Mouse (Mus musculus) spleen, adult 2 months (tissue): ENCODE results near the gene Zim1.

Experiments used
- CTCF ChIP-seq: fragments of 200-500 bp; IDR thresholded peaks from 2 replicates; pipeline ENCODE4 v1.5.1; 2011; ENCODE audit warnings: mild to moderate bottlenecking, inconsistent platforms; ENCODE audit not compliant: insufficient read depth, insufficient read length, insufficient replicate concordance; ENCODE audit errors: extremely low read depth
- POLR2A ChIP-seq: fragments of 200-500 bp; IDR thresholded peaks from 2 replicates; pipeline ENCODE4 v1.6.1; 2011; ENCODE audit warnings: low read depth, low read length, inconsistent platforms

DNA sequence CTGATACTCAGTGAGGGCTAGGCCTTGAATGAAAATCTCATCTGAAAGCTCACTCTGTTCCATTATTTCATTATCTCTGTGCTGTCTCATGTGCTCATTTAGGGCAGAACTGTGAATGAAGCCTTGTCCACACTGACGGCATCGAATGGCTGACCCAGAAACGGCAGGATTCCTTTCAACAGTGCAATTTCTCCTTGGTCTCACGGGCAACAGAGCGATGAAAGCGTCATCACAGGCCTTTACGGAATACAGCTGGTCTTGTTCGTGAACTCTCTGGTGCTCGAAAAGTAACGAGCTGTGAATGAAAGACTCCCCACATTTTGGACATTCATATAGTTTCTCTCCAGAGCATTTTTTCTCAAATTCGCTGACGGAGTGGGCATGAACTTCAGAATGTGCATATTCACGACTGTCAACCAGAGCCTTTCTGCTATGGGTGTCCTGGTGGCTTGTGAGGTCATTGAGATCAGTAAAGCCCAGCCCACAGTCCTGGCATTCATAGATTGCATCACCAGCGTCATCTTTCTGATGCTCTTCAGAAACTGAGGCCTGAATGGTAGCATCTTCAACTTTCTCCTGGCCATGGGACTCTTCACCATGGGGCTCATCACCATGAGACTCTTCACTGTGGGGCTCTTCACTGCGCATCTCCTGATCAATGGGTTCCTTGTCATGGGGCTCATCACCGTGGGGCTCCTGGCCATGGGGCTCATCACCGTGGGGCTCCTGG, 12.4 kb upstream of the Zim1 start:
- no peak for TF ChIP-seq CTCF
- no peak for TF ChIP-seq POLR2A
